Mouse (Mus musculus): ENCODE data around the gene Sh3bp1.

Gene Sh3bp1

DNA sequence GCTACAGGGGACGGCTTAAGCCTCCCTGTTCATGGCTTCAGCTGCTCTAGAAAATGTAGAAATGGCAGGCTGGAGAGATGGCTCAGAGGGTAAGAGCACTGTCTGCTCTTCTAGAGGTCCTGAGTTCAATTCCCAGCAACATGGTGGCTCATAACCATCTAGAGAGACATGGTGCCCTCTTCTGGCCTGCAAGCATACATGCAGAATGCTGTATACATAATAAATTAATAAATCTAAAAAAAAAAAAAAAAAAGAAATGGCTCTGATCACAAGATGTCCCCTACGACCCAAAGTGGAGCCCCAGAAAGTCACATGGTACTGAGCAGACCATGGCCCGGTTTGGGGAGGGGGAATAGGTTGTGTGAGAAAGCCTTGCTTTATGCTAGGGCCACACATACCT lies 56.1 kb downstream of the Sh3bp1 start:
- no peak for DNase-seq

GRCm38 (mm10) chr15:78956351-78956750 lies 56.8 kb downstream of the Sh3bp1 start:
- no peak for DNase-seq

GRCm38 (mm10) chr15:78957021-78957420 lies 57.5 kb downstream of the Sh3bp1 start:
- no peak for DNase-seq

DNA sequence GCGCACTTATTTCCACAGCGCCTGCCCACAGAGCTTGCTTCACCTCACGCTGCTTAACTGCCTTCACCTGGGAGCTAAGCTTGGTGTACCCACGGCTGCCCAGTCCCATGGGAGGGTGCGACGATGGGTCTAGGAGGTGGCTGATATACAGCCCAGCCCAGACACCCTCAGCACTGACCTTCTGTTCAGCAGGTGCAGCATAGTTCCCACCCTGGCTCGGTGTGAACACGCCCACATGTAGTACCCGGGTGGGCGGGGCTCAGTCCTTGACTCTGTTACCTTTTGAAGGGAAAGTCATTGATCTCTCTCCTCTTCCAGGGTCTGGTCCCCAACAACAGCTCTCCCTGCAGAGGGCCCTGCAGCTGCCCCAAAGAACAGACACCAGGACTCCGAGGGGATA lies 60.0 kb downstream of the Sh3bp1 start:
- DNase-seq: no peak

DNA sequence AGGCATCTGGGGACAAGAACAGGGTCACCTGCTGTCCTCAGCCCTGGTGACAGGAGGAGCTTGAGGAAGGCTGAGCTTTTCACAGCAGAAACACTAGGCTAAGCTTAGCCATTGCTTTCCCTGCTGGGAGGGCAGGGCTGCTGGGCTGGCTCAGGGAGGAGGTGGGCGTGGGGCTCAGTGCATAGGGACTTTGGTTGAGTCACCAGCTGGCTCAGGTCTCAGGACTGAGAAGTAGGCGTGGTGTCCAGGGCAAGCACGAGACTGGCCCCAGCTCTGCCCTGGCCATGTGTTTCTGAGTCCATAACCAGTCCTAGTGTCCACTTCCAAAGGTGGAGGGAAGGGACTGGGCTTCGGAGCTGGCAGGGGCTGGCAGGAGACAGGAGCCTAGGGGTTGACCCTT lies 60.5 kb downstream of the Sh3bp1 start:
- DNase-seq: no peak

All from kidney, adult 8-10 months (tissue).